Mouse (Mus musculus) adrenal gland (tissue): ENCODE measurements at regions not wholly inside any gene's neighbourhood (a gene's known extent, or its start where the extent isn't known, plus 50 kb on each side); places are given as distances from the start of the nearest gene placed in this dataset.

Source experiments
- intact Hi-C: fragments of 180-260 bp; cut with DNase I; formaldehyde crosslinking; loops from one replicate; pipeline ENCODE4 v1.15.1; 2025

DNA sequence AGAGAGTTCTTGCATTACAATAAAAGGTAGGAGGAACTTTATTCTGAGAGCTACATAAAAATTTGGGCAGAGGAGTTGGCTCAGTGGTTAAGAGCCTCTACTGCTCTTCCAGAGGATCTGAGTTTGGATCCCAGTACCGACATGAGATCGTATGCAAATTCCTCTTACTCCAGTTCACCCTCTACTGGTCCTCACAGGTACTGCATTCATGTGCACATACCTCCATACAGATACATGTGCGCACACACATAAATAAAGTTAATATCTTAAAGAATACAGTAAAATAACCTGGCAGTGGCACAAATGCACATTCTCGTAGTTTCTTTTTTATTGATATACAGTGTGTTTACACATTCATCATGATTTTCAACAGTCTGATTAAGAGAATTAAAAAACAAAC lies 232.4 kb downstream of the Vps13c start:
- intact Hi-C loops = no loop called here

DNA sequence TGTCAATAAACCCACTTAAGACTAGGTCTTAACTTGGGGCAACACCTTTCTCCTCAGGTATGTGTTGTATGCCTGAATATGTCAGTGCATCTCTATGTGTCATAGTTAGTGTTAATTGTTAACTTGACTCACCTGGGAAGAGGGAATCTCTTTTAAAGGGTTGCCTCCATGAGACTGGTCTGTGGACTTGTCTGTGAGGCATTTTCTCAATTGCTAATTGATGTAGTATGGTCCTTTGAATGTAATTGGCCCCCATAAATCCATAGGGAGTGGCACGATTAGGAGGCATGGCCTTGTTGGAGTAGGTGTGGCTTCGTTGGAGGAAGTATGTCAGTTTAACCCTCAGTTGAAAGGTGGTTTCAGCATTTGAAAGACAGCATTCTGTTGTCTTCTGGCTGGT lies 237.1 kb downstream of the Vps13c start:
- intact Hi-C loops = no loop called here

DNA sequence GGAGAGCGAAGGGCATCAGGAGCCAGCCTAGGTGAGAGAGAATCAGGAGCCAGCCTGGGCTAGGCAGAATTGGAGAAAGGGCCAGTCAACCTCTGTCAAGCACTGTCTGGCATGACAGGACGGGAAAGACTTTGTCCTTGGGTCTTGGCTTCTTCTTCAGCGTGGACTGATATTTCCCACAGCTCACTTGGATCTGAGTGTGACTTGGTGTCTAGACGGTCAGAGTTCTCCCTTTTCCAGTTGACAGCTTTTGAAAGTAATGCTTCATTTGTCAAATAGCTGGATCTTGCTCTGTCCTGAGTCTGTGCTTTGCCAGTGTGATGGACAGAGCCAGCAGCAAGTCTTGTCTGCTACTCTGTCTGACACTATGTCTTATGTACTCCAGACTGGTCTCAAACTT lies 243.1 kb downstream of the Vps13c start:
- intact Hi-C loops = no loop called here

DNA sequence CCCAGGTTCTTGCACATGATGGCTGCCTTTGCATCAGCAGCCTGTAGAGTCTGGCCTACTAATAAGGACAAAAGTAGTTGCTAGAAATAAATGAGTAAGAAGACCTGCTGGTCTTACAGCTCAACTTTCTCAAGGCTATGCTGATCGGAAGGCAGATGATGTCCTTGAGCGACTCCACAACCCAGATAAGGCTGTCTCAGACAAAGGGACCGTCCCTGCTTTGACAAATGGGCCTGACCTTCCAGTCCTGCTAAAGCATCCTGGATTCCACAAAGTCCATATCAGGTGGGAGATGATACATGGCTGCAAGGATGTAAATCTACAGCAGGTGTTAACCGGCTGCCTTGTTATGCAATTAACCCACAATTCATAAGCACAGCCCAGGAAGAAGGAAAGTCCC lies 244.8 kb downstream of the Vps13c start:
- intact Hi-C loops = no loop called here

DNA sequence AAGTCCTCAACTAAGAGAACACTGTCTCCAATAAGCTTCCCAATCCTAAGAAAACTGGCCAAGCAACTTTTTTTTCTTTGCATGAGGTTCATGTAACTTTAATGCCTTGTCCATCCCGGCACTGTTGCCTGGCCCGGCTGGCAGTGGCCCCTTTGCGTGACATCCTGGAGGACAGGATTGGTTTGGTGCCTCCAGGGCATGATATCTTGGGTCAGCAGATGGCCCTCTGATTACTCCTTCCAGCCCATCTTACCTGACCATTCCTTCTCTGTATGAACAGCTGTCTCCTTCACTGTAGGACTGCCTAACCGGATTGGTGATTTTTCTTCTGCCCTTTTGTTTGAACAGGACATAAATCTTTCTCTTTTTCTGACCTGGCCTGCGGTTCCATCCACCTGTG lies 254.4 kb downstream of the Vps13c start:
- intact Hi-C loops = no loop called here

DNA sequence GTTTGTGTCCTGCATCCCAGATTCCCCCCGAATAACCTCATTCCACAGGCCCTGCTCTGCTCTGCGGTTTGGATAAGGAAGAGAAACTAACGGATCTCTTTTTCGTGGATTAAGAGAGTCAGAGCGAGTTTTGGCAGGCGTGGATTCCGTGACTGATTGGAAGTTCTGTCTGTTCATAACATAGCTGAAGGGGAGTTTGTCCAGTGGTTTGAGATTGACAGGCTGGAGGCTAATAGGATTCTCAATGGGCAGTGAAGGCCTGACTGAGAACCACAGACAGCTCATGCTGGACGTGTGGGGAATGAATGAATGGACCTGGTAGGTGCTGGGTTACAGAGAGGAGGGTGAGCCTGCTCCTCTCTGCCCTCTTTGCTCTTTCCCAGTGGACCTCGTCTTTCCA lies 269.6 kb downstream of the Vps13c start:
- intact Hi-C loops = no loop called here

DNA sequence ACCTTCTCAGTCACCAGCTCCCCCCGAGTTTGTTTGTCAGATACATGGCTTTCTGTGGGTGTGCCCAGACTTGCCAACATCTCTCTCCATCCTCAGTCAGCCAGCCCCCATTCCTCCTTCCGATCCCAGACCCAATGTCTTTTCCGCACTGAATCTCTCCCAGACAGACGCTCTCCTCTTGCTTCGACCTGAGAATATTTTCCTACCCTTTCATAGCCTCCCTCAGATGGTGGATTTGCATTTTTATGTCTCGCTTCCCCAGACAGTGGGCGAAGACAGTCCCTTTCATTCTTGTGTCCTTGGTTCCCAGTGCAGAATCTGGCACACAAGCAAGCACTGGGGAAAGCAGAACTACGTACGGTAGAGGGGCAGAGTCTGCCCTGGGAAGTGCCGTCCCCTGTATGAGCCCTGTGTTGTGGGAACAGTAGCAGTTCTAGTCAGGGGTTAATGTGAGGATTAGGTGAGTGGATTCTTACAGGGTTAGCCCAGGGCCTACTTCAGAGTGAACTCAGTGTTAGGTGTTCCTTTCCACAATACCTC lies 275.0 kb downstream of the Vps13c start:
- intact Hi-C loops = no loop called here

DNA sequence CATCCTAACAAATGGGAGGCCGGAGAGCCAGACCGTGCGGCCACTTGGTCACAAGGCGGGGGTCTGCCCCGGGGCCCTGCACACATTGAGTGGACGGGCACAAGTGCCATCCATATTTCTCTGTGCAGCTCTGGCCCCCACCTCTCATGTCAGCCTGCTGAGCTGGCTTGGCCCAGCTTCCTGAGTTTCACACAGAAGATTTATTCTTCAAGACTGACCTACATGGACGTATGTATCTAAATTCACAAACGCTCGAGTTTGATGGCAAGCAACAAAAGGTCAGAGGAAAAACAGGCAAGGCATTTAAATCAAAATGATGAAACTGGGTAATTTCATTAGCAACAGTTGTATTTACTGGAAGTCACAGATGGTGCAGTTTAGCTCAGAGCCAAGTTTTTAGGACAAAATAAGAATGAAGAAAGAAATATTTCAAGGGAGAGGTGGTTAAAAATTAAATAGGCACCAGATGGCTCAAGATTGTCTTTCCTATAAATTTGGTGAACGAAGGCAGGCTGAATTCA lies 276.1 kb downstream of the Vps13c start:
- intact Hi-C loops = no loop called here

DNA sequence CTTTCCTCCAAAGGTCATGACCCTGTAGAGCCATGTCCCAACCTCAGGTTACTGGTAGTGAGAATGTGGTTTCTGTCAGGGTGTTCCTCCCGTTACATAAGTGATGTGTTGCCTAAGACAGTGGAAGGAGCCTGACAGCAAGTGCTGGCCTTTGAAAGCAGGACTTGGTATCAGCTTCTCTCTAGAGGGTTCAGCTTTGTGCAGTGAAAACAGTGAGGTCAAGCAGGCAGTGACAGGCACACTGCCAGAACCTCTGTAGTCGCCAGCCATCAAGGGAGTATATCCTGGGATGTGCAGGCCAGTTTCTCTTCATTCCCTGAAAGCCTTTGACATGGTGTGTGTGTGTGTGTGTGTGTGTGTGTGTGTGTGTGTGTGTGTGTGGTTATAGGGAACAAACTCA lies 278.1 kb downstream of the Vps13c start:
- intact Hi-C loops = no loop called here

DNA sequence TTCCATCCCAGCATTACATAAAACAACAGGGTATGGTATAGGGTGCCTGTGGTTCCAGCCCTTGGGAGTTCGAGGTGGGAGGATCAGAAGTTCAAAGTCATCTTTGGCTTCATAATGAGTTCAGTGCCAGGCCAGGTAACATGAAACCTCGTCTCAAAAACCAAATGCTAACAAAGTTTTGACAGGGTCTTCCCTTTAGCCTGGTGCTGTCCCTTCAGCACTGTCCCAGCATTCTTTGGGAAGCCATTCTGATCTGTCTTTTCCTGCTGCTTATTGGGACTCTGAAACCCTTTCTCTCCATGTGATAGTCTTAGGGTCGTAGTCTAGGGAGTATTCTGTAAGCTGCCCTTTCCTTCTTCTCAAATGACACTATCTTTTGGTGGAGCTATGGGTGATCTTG lies 282.1 kb downstream of the Vps13c start:
- intact Hi-C loops = no loop called here

DNA sequence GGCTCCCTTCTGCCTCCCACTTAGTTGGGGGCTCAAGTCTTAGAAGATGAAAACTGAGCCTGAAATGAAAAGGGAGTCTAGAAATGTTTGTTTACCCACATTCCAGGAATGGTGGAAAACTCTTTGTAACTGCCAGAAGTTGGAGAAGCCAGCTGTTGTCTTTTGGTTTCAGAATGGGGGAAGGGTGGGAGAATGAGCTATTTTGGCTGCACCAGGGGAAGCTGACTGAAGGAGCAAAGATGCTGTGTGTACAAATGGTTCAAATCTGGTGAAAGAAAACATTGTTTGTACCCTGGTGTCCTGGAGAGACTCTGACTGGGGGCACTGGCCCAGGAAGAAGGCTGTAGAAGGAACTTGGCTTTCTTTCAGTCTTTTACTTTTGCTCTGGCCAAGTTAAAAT lies 291.1 kb downstream of the Vps13c start:
- intact Hi-C loops = no loop called here

DNA sequence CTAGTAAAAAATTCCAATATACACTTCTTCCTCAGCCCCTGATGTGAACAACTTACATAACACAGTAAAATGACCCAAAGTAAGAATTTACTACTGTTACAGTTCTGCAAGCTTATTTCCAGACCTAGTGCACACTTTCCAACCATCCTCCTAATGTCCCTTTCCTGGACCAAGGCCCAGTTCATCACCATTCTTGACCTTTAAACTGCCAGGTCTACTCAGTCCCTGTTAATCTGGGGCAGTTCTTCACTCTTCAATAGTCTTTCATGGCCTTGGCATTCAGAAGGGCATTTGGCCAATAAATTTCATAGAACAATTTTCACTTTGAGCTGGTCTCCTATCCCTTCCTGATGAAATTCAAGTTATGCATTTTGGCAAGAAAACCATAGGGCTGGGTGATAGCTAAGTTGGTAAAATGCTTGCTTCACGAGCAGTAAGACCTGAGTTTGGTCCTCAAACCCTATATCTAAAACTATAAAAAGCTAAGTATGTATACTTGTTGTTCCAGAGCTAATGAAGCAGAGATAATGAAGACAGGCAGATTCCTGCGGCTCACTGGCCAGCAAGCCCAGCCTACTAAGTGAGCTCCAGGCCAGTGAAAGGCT lies 295.4 kb downstream of the Vps13c start:
- intact Hi-C loops = no loop called here

DNA sequence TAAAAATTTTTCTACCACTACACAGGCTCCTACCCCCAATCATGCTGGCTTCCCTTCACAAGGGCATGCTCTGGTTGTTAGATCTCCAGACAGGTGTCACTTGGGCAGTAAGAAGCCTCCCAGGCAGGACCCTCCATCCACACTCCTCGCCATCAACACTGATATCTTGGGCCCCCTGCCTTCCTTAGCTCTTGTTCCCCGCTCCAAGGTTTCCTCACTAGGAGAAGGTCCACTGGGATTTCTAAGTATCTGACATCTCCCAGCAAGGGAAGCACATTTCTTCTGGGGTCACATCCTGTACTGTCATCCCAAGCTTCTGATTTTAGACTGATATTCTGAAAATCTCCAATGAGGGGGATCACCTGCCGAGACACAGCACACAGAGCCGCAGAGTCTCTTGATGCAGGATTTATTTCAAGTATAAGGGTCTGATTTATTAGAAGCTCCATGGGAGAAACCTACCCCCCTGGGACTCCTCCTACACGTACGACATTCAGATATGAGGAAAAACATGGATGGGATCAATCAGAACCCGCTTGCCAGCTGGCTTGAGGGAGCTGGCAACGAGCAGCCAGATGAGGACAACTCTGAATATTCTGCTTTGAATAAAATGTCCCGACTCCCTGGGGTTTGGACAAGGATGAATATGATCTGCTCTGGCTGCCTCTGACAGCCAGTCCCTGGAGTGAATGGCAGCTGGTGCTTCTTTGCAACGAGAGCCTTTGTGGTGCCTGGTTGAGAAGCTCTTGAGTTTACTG lies 322.8 kb downstream of the Vps13c start:
- intact Hi-C loops = no loop called here

DNA sequence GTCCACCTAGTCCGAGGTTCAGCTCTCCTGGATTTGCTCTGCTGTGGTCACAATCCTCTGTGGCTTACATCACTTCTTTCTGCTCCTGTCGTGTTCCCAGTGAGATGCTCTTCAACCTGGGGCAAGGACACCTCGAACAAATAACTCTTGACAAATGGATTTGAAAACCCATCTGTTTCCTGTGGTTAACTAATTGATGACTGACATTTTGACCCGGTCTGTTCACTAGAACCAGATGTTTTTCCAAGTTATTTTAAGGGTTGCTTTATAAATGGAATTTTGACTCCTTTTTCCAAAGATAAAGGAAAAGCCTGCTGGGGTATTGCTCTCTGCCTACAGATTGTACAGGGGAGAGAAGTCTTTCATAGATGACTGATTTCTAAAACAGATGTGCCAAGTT lies 326.4 kb downstream of the Vps13c start:
- intact Hi-C loops = no loop called here

DNA sequence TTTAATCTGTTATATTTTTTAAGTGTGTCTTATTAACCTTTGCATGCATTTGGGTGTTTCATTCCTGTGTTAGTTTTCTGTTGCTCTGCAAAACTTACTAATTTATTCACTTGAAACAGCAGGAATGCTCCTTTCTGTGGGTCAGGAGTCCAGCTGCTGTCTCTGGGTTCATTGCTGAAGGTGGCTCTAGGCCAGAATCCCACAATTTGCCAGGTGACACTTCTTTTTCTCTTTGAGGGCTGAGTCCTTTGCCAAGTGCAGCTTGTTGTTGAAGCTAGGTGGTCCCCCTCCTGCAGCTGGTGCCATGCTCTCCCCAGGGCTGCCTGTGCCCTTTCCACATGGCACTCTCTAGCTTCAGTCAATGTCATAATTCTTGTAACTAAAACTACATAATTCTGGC lies 348.7 kb downstream of the Vps13c start:
- intact Hi-C loops = no loop called here

DNA sequence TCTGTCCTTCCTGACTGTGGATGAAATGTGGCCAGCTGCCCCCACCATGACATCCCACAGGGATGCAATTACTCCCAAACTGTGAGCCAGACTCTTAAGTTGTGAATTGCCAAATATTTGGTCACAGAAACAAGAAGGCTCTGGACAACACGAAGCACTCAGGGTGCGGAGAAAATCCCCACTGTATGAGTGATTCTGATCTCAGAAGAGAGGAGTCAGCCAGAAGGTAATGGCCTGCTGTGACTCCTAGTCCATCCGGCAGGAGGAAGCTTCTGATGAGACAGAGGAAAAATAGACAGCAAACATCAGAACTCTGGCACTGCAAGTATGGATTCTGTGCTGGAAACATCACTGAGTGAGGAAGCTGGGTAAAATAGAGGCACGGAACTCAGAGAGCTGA lies 359.6 kb downstream of the Vps13c start:
- intact Hi-C loops = no loop called here

DNA sequence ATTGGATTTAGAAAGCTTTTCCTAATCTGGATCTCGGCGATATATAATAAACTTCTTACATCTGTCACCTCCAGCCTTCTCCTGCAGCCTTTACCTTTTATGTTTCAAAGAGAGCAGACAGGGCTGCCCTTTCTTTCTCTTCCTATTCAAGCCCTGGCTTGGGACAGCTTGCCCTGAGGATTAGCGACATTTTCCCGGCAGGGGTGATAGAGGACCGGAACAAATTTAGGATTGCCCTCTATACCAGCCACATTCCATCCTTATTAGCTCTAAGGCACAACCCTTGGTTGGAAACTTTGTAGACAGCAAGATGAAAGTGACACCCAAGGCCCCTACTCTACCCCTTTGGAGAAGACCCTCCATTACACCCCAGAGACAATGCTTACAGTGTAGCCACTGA lies 360.8 kb downstream of the Vps13c start:
- intact Hi-C loops = no loop called here

DNA sequence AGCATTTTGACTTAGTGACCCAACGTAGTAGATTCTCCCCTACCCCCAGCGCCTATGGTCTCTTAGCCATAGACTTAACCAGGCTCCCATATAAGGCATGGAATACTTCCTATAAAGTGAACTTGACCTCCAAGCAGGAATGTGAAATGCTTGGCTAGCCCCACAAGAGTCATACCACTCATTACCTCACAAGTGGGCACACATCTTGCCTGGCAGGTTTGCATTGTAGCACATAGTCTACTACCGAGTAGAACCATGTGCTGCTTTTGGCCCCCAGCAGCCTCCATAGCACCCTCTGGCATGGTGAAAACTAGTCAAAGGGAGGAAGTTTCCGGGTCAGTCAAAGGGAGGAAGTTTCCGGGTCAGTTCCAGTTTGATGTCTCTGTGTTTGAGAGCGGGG lies 385.5 kb downstream of the Vps13c start:
- intact Hi-C loops = no loop called here

DNA sequence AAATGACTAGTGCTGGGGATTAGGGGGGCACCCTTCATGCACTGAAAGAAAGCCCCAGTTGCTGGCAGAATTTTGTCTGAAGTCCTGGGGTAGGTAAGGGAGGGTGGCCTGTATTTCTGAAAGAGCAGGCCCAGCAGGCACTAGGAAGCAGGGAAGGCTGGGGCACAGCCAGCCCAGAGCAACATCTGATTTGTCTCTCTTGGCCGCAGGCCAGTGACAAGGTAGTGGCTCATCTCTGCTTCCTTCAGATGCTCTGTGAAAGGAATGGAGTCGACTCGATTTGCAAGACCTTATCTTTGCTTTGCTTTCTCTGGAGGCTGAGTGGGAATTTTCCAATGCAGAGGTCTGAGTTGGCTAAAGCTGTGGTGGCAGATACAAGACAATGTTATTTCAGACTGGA lies 390.9 kb downstream of the Vps13c start:
- intact Hi-C loops = no loop called here

DNA sequence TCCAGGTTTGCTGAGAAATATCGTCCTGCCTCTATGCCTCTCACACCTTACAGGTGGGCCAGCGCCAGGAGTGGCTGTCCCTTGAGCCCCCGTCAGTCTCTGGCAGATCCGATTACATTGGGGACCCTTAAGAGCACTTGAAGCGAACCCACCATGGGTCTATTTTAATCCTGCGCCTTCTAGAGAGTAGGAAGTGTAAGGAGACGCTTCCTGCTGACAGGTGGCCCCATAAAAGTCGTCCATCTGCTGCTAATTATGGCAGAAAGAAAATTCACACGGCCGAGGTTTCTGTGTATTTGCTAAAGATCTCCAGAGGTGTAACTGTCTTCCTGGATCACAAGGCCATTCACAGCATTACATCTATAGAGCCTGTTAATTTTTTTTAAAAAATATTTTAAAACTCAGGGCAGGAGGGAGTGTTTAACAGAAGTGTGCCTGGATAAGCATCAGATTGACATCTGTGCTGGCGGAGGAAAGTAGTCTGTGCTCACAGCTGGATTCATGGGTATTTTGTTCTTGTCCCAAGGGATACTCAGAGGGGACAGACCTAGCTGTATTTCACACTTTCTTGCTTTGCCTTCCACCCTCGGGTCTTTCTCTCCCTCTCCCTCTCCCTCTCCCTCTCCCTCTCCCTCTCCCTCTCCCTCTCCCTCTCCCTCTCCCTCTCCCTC lies 394.9 kb downstream of the Vps13c start:
- intact Hi-C loops = no loop called here

DNA sequence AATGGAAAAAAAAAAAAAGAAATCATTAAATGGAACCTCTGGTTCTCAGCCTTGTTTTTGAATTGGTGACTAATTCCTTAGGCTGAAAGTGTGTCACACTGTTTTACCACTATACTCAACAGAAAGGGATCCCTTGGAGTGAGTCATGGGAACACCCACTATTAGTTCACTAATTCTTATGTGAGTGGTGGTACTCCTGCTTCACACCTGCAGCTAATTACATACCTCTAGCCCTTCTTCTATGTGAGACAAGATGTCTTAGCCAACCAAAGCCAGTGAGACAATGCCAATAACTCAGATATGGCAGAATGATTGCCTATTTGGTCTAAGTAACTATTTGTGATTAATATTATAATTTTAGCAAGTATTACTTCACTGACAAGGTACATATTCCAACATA lies 398.9 kb downstream of the Vps13c start:
- intact Hi-C loops = no loop called here

DNA sequence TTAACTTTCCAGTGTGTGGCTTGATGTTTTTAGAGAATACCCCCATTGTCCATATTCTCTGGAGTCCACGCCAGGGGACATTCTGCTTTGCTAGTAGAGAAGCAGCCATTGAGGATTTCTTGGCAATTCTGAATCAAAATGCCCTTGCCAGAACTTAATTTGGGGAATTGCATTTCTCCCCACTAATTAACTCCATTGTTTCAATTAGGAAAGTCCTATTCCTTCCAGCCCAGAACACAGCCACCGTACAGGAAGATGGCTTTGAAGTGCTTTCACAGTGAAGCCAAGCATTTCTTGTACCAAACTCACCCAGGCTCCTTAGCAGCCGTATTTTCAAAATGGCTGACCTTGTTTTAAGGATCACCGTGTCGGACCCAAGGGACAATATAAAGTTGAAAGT lies 399.4 kb downstream of the Vps13c start:
- intact Hi-C loops = no loop called here
